Mouse (Mus musculus): ENCODE results near the gene Gm4756.
"Not testable (repeated sequence)": the region's sequence is repeated elsewhere in the genome, so short reads cannot be mapped to it uniquely, and the experiment has no call there.

The Gm4756 gene

DNA sequence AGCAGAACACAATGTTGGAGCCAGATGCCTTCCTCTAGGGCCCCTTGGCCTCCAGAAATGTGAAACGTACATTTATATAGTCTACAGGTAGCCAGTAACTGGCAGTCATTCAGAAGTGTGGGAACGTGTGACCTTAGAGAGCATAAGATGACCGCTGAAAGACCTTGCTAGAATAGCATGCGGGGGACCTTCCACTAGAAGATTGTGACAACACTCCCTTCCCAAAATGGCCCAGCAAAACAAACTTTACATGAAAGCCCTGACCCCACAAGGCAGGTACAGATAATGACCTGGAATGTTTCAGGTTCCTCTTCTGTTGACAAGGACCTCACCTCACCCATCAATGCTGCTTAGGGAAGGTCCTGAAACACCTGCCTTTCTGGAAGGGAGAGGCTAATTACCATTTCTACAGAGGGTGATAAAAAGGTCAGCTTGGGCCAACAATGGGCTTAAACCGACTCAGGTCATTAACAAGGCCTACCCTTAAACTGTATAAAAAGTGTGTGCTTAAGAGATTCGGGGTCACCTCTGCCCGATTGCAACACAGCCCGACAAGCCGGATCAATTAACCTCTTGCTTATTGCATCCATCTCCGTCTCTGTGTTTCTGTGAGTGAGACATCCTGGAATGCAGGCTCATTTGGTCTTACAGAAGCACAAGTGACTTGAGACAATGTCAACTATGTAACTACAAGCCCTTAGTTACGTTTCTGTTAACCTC, at the start of gene Gm4756:
Gene Gm4756, minus strand, starts transcription at position 51 of the 720 bp plus-strand sequence.
- no peak for DNase-seq (ENCODE audit: low spot score in 2 of 2)

DNA sequence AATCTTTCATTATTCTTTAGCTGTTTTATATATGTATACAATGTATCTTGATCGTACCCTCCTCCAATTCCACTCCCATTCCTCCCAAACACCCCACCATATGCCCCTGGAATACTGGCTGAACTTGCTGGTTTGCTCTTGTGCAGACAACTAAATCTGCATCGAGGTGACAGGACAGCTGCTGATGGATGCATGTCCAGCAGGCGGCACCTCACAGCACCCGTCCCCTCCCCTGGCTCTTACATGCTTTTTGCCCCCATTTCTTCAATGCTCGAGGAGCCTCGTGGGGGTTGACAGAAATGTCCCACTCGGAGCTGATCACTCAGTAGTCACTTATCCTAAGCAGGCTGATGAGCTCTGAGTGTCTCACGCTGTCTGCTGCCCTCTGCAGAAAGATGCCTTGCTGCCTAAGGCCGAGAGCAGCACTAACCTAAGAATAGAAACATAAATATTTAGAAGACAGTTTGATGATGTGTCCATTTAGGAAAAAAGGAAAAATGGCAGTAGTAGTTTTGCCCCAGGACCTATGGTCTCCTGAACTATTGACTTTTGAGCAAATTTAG, 45.5 kb upstream of the Gm4756 start:
- no peak for DNase-seq (ENCODE audit: low spot score in 2 of 2)

DNA sequence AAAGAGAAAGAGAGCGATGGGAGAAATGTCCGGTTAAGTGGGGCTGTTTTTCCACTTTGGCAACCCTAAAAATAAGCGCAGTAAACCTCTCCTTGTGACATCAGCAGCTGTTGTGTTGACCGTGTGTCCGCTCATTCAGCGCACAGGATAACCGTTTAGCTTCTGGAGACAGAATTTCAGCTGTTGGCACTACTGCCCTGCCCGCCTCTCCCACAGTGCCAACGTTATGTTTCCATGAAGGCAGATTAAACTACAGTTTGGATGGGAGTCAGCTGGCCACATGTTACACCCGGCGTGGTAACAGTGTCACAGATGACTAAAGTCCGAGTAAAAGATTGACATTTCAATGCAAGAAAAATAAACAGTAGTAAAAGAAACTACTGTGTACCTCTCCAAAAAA, 45.0 kb upstream of the Gm4756 start:
- DNase-seq (ENCODE audit: low spot score in 2 of 2), result no peak

DNA sequence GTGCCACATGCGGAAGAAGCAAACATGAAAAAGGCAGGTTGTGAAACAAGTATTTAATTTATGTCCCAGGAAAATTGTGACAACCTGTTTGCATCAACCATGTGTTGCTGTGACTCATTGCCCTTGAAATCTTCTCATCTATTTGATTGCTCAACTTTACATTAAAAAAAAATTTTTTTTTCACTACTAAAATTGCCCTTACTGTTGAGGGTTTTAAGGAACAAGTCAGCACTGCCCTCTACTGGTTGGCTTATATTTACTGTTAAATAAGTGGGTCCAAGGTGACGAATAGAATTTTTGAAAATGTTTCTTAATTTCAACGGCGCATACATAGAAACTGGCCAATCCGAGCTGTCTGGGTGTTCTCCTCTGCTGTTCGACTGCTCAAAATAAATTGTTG, 44.4 kb upstream of the Gm4756 start:
- DNase-seq (ENCODE audit: low spot score in 2 of 2), result no peak

DNA sequence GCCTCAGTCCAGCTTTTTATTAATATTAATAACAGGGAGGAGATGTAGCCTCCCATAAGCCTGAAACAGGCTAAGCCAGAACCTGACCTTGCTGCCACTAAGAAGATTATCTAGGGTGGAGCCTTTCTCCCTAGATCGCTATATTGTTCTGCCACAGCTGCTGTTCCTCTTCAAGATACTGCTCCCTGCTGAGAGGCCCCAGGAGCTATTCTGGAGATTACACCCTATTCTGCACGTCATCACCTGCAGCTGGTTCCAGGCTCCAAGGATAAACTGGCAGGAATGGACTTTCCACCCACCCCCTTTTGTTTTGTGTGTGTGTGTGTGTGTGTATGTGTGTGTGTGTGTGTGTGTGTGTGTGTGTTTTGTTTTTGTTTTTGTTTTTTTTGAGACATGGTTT, 38.8 kb upstream of the Gm4756 start:
- not testable (repeated sequence) for DNase-seq (ENCODE audit: low spot score in 2 of 2)

GRCm38 (mm10) chr12:72687741-72688140, 38.3 kb upstream of the Gm4756 start:
- DNase-seq (ENCODE audit: low spot score in 2 of 2), result not testable (repeated sequence)

DNA sequence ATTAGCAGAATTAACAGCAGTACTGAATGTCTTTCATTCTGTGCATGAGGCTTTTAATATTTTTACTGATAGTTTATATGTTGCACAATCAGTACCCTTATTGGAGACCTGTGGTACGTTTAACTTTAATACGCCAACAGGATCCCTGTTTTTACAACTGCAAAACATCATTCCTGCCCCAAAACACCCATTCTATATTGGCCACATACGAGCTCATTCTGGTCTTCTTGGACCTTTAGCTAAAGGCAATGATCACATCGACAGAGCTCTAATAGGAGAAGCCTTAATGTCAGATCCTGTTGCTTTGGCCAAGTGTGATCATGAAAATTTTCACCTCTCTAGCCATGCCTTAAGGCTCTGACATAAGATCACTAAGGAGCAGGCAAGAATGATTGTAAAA, 37.1 kb upstream of the Gm4756 start:
- DNase-seq (ENCODE audit: low spot score in 2 of 2), result not testable (repeated sequence)

DNA sequence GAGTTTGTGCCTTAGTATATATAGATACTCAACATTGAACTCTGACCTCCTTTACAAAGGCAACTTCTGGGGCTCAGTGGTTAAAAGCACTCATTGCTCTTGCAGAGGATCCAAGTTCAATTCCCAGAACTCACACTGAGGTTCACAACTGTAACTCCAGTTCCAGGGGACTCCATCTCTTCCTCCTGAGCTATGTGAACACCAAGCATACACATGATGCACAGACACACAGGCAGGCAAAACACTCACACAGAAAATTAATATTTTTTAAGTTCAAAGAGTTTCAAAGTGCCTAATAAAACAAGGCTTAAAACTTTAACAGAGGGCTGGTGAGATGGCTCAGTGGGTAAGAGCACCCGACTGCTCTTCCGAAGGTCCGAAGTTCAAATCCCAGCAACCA, 34.2 kb upstream of the Gm4756 start:
- no peak for DNase-seq (ENCODE audit: low spot score in 2 of 2)

DNA sequence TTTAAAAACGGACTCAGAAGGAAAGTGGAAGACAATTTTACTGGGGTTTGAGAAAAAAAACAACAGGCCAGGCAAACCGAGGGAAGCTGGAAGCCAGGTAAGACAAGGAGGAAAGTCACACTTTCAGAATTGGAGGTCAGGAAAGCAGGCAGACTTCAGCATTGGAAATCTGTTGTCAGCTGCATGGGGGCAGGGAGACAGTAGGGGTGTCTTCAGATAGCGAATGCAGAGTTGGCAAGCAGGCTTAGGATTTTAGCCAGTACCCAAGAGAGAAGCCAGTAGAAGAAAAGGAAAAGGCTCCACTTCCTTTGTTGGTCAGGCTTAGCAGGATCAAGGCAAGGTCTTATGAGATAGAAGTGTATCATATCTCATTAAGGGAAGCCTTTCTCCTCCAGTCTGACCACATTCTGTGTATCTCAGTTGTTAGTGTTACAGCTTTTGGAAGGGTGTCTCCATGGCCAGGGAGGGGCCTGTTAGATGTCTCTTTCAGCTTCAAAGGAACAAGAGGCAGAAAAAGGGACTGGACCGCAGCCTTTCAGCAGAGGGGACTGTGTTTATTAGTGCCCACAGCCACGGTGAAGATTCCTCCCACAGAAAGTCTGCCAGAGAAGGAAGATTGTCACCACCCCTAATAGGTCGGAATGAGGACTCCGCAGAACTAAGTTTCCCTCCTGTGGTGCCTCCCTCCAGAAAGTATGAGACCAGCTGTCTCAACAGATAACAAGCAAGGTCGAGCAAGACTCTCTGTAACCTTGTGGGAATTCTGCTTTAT, 33.2 kb upstream of the Gm4756 start:
- no peak for DNase-seq (ENCODE audit: low spot score in 2 of 2)

DNA sequence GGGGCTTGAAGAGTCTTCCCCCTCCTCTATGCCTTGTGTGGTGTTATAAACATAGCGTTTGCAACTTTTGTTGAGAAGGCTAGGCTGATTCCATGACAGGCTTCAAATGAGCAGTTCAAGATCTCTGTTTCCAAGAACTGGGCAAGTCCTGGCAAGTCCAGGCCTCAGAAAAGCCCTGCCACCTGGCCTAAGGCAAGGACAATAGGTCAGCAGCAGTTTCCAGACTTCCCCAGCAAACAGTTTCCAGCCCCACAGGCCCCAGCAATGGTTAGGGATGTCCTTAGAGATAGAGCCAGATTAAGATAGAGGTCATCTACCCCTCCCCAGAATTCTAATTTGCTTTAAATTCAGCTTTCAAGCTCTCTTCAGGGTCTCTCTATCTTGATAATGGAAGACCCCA, 32.5 kb upstream of the Gm4756 start:
- no peak for DNase-seq (ENCODE audit: low spot score in 2 of 2)

DNA sequence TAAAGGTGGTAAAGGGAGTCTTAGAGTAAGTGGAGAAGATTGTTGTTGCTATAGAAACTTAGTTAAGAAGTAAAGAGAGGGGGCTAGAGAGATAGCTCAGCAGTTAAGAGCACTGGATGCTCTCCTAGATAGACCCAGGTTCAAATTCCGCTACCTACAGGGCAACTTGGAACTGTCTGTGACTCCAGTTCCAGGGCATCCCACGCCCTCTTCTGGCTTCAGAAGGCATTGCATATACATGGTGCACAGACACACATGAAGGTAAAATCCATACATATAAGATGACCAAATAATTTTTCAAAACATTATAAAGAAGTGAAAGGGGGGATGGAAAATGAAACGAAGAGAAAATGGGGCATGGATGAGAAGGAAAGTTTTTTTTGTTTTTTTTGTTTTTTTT, 30.2 kb upstream of the Gm4756 start:
- no peak for DNase-seq (ENCODE audit: low spot score in 2 of 2)

DNA sequence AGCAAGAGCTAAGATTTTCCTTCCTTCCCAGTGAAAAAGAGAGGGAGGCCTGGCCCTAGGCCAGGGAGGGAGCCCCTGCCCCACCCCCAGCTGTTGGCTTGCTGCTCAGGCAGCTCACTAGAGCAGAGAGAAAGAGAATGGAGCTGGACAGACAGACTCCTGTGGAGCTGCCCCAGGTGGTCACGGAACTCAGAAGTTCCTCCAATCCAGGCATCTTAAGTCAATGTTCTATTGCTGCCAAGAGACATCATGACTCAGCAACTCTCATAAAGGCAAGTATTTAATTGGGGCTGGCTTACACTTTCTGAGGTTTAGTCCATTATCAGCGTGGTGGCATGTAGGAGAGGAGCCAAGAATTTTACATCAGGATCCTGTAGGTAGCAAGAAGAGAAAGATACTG, 25.4 kb upstream of the Gm4756 start:
- DNase-seq (ENCODE audit: low spot score in 2 of 2), result no peak

DNA sequence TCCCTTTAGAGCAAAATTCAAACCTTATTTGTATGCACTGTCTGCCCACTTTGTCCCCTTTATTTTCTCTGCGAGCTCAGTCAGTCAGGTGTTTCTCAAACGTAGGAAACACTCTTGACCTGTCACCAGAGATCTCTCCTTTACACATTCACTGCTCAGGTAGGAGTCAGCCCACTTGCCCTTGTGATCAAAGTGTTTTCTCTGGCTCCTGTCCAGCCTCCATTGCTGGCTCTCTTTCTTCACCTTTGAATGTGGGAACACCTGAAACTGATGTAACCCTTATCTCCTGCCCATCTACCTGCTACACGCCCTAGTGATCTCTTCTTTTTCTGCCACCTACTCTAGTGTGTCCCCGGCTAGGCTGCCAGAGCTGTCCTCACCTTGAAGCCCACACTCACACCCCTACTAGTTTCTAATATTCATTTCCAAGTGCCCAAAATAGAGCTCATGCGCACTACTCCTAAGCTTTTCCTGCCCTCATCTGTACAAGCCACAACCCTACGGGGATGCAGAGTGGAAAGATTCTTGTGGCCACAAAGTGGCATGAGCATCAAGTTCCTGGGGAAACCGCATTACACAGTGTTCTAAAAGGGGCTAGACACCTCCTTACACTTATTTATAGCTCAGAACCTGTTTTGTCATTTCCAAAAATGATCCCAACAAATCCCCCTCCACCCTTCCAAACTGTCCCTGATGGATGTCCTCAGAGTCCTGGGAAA, 24.8 kb upstream of the Gm4756 start:
- DNase-seq (ENCODE audit: low spot score in 2 of 2), result no peak

DNA sequence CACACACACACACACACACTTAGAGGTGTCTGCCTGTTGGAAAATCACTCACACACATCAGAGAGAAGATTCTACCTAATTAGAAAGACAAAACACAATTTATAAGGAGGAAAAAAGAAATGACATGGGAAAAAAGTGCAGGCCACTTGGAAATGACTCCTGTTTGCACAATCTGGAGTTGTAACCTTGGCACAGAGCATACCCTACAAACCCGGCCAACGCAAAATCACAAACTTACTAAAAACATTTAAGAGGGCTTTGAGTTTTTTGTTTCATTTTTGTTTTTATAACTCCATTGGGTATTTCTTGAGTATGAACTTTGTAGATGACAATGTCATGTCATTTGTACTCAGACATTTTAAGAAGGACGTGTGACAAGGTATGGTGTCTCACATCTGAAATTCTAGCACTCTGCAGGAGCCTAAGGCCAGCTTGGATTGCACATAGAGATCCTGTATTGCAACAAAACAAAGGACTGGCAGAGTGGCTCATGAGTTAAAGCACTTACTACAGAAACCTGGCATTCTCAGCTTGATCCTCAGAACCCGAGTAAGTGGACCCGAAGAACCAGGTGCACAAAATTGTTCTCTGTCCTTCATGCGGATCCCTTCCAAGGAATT, 22.2 kb upstream of the Gm4756 start:
- DNase-seq (ENCODE audit: low spot score in 2 of 2), result no peak

DNA sequence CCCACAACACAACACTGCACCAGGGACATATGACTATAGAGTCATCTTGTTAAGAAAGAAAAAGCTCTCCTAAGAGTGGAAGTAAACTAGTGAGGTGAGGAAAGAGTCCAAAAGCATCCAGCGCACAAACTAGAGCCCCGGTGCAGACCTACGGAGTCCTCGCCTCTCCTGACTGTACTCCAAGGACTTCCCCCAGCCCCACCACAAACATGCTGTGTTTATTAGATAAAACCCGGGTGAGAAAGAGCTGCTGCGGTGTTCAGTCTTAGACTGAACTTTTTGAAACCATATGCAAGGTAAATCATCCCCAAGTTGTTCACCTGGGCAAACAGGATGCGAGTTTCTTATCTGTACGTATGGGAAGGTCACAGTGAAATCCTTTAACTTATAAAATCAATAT, 21.5 kb upstream of the Gm4756 start:
- no peak for DNase-seq (ENCODE audit: low spot score in 2 of 2)

GRCm38 (mm10) chr12:72667868-72668469, 18.5 kb upstream of the Gm4756 start:
- no peak for DNase-seq (ENCODE audit: low spot score in 2 of 2)

GRCm38 (mm10) chr12:72666015-72666414, 16.6 kb upstream of the Gm4756 start:
- no peak for DNase-seq (ENCODE audit: low spot score in 2 of 2)

- peak; percentile 60 to 72 for DNase-seq (ENCODE audit: low spot score in 2 of 2)
Measured at GRCm38 (mm10) chr12:72664735-72665337, 15.4 kb upstream of the Gm4756 start, which contains the start of gene Dhrs7. Gene Dhrs7, minus strand, starts transcription at chr12:72664909.

DNA sequence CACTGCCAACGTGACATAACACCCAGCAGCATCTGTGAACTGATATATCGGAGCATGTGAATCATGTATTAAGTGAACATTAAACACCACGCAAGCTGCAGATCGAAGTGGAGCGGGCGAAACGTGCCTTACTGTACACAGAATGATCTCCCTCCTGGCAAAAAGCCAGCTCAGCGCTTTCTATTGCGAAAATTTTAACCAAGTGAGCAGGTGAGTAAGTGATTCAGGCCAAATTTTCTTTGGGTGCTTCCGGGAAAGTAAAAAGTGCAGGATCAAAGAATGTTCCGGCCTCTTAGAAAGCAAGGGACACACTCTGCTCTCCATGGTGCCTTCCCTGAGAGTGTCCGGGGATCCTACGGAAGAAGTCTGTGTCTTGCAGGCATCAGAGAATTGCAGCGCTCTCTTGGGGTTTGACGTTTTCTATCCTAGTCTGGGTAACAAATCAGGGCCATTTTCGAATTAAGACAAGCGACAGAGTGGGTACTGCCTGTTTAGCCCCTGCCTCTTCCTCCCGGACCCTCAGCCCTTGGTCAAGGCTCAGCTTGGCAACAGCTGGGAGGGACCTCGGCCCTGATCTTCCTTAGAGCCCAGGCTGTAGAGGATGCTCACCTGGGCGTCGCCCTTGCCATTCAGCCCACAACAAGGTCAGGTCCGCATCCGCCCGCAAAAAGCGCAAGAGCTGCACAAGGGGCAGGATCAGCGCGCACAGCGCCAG, 14.7 kb upstream of the Gm4756 start:
- no peak for DNase-seq (ENCODE audit: low spot score in 2 of 2)

- no peak for DNase-seq (ENCODE audit: low spot score in 2 of 2)
Measured at GRCm38 (mm10) chr12:72655775-72656174, 6.3 kb upstream of the Gm4756 start.

Data from spleen, postnatal 14 days (tissue).